Mouse (Mus musculus) lung, postnatal 0 days (tissue): Measurements from ENCODE around the gene Idh3a. TPM values are rescaled to one million over a fixed set of nuclear protein-coding genes. Genes with fewer than 3 reads are reported as not detected.
A peak's percentile ranks its signal among the peaks of the same experiment; 100 is the strongest.

Experiments
- ATAC-seq: fragments of 200-750 bp; cut with Nextera tagmentation; 2 replicates; pipeline ENCODE4 v1.8.0; 2017; ENCODE audit warnings: moderate library complexity
- DNase-seq: peaks from one replicate; pipeline ENCODE4 v3.0.0-alpha.2; 2016; ENCODE audit warnings: low spot score
- H3K27ac ChIP-seq: fragments of 300-500 bp; sonication (generic); 2 replicates; pipeline ENCODE4 v1.5.1; 2014; ENCODE audit warnings: antibody characterized with exemption, mild to moderate bottlenecking, low read length, mixed read lengths
- H3K27me3 ChIP-seq: fragments of 300-500 bp; sonication (generic); replicated peaks from 2 replicates; pipeline ENCODE4 v1.6.1; 2014; ENCODE audit warnings: low read length, mixed read lengths; ENCODE audit not compliant: insufficient read depth
- H3K36me3 ChIP-seq: fragments of 300-500 bp; sonication (generic); 2 replicates; pipeline ENCODE4 v1.6.1; 2014; ENCODE audit warnings: low read length, mixed read lengths; ENCODE audit not compliant: insufficient read depth
- H3K4me1 ChIP-seq: fragments of 300-500 bp; sonication (generic); 2 replicates; pipeline ENCODE4 v1.6.1; 2014; ENCODE audit warnings: antibody characterized with exemption, low read depth, low read length, mixed read lengths; ENCODE audit not compliant: insufficient read depth
- H3K4me2 ChIP-seq: fragments of 300-500 bp; sonication (generic); replicated peaks from 2 replicates; pipeline ENCODE4 v1.6.1; 2014; ENCODE audit warnings: low read depth, mild to moderate bottlenecking, low read length, moderate library complexity, mixed read lengths
- H3K4me3 ChIP-seq: fragments of 300-500 bp; sonication (generic); 2 replicates; pipeline ENCODE4 v1.5.1; 2014; ENCODE audit warnings: low read depth, low read length
- H3K9ac ChIP-seq: fragments of 300-500 bp; sonication (generic); replicated peaks from 2 replicates; pipeline ENCODE4 v1.6.1; 2014; ENCODE audit warnings: low read depth, mild to moderate bottlenecking
- H3K9me3 ChIP-seq: fragments of 300-500 bp; sonication (generic); 2 replicates; pipeline ENCODE4 v1.6.1; 2016; ENCODE audit warnings: low read length, mixed read lengths
- CTCF ChIP-seq: IDR thresholded peaks from 2 replicates; pipeline ENCODE4 v1.5.1; 2016; ENCODE audit warnings: antibody characterized with exemption, mild to moderate bottlenecking
- EP300 ChIP-seq: IDR thresholded peaks from 2 replicates; pipeline ENCODE4 v1.6.1; 2016; ENCODE audit warnings: antibody characterized with exemption, mild to moderate bottlenecking, control low read depth
- WGBS: fragments of 180-500 bp; shearing (Covaris S2); extraction: QIAGEN DNeasy Blood & Tissue Kit; methylation state at CpG from one replicate; pipeline ENCODE4 v1.1.7; 2014; 5-methylcytosine and 5-hydroxymethylcytosine counted together
- polyA plus RNA-seq: library from polyadenylated mRNA; unstranded; fragments of >200 nt; fragmentation: Nextera tagmentation; extraction: Ambion mirVana; gene quantifications from 2 replicates; pipeline ENCODE4 v1.2.1, GENCODE M21; 2015

Gene Idh3a
- polyA plus RNA-seq, 1 experiment from 2014 or later: 79.4 TPM

- H3K9ac ChIP-seq: no peak overlapping the region
- no peaks in the 10 kb centered on the region for H3K27me3 ChIP-seq
- H3K4me3 ChIP-seq: no peak overlapping the region
- no peaks in the 10 kb centered on the region for H3K36me3 ChIP-seq
- DNase-seq: no peak
- no peaks in the 10 kb centered on the region for H3K4me1 ChIP-seq
- WGBS: 81% methylated on average over 9 of the region's 9 CpGs
- H3K9me3 ChIP-seq: no peaks in the 10 kb centered on the region
- TF ChIP-seq CTCF: no peak
- TF ChIP-seq EP300: no peak
- no peak overlapping the region for H3K4me2 ChIP-seq
- ATAC-seq: no peak
- no peak overlapping the region for H3K27ac ChIP-seq
Observed at GRCm38 (mm10) chr9:54544212-54544953, 41.8 kb upstream of the Idh3a start.

GRCm38 (mm10) chr9:54544954-54545315 is 41.2 kb upstream of the Idh3a start:
- TF ChIP-seq CTCF (no peak), EP300 (no peak)
- Histone ChIP-seq H3K4me2 (no peak overlapping the region), H3K4me3 (no peak overlapping the region), H3K36me3 (no peaks in the 10 kb centered on the region), H3K9ac (no peak overlapping the region), H3K27me3 (no peaks in the 10 kb centered on the region), H3K4me1 (no peaks in the 10 kb centered on the region), H3K27ac (no peak overlapping the region), H3K9me3 (no peaks in the 10 kb centered on the region)
- ATAC-seq (no peak), DNase-seq (no peak)
- 87% methylated on average over 4 of the region's 4 CpGs for WGBS

- DNase-seq: peak; percentile 45
- no peak for ATAC-seq
- Histone ChIP-seq H3K36me3 (no peaks in the 10 kb centered on the region), H3K4me1 (no peaks in the 10 kb centered on the region), H3K9me3 (no peaks in the 10 kb centered on the region), H3K27ac (no peak overlapping the region), H3K27me3 (no peaks in the 10 kb centered on the region), H3K4me3 (no peak overlapping the region), H3K4me2 (no peak overlapping the region), H3K9ac (no peak overlapping the region)
- WGBS: 12% methylated on average over 5 of the region's 5 CpGs
- TF ChIP-seq EP300 (no peak), CTCF (peak; percentile 83)
Observed at GRCm38 (mm10) chr9:54547536-54547935, 38.6 kb upstream of the Idh3a start.

- WGBS: 89% methylated on average over 6 of the region's 6 CpGs
- H3K36me3 ChIP-seq: no peaks in the 10 kb centered on the region
- no peak for TF ChIP-seq EP300
- TF ChIP-seq CTCF: no peak
- H3K4me3 ChIP-seq: no peak overlapping the region
- no peak overlapping the region for H3K27ac ChIP-seq
- H3K4me2 ChIP-seq: no peak overlapping the region
- H3K4me1 ChIP-seq: no peaks in the 10 kb centered on the region
- DNase-seq (no peak), ATAC-seq (no peak)
- no peaks in the 10 kb centered on the region for H3K27me3 ChIP-seq
- no peaks in the 10 kb centered on the region for H3K9me3 ChIP-seq
- no peak overlapping the region for H3K9ac ChIP-seq
Observed at GRCm38 (mm10) chr9:54549433-54549832, 36.7 kb upstream of the Idh3a start.

GRCm38 (mm10) chr9:54552409-54552808 is 33.7 kb upstream of the Idh3a start:
- Histone ChIP-seq H3K4me2 (no peak overlapping the region), H3K27me3 (no peaks in the 10 kb centered on the region), H3K9ac (no peak overlapping the region), H3K36me3 (no peaks in the 10 kb centered on the region), H3K9me3 (no peaks in the 10 kb centered on the region), H3K27ac (no peak overlapping the region), H3K4me1 (no peaks in the 10 kb centered on the region), H3K4me3 (no peak overlapping the region)
- WGBS: 21% methylated on average over 5 of the region's 5 CpGs
- no peak for DNase-seq
- TF ChIP-seq CTCF (peak; percentile 68), EP300 (no peak)
- no peak; the same call in 1 of the 2 replicates for ATAC-seq

GRCm38 (mm10) chr9:54555044-54555443 is 31.1 kb upstream of the Idh3a start:
- Histone ChIP-seq H3K27me3 (no peaks in the 10 kb centered on the region), H3K27ac (no peak overlapping the region), H3K4me1 (no peaks in the 10 kb centered on the region), H3K9ac (no peak overlapping the region), H3K36me3 (no peaks in the 10 kb centered on the region), H3K4me3 (no peak overlapping the region), H3K9me3 (no peaks in the 10 kb centered on the region), H3K4me2 (no peak overlapping the region)
- TF ChIP-seq CTCF (no peak), EP300 (no peak)
- ATAC-seq (no peak), DNase-seq (no peak)
- 68% methylated on average over 2 of the region's 2 CpGs for WGBS
